Mouse (Mus musculus) cerebellum, postnatal 36 days (tissue): ENCODE results near the gene Arhgap42.
A peak's percentile ranks its signal among the peaks of the same experiment; 100 is the strongest.

Experiments used
- DNase-seq, 2 experiments: peaks; one replicate each; pipeline ENCODE4 v3.0.0; 2021 to 2022; ENCODE audit warnings: mixed read lengths in 2 of 2

Arhgap42 gene

DNA sequence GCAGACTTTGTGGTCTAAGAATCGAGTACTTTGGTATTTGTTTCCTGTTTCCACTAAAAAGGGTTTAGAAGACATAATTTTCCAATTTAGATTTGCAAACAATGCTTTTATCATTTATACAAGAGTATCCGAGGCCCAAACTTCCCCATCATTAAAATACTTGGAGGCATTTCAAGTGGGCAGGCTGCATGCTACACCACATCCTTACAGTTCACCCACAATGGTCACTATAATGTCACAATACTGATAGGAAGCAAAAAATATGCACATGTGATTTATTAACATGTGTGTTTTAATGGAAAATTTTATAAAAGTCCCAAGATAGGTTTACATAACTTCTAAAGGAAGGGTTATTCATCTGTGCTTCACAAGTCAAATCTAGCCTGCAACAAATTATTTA lies 242.4 kb downstream of the Arhgap42 start:
- DNase-seq, result no peak

DNA sequence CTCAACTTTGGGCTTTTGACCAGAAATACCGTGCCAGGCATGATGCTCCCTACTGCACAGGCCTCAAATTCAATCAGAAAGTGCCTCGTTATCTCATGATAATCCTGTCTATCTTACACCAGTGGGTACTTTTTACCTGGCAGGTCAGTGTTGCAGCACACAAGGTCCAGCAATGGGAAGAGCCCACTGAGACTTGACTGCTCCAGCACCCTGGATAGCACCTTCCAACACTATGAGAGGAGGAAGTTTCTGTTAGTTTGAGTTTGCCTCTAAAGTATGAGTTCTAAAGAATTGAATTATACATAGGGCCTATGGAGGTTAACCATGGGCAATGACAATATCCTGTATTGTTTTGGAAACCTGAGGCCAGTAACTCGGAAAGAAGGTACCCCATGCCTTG lies 256.6 kb downstream of the Arhgap42 start:
- no peak for DNase-seq

DNA sequence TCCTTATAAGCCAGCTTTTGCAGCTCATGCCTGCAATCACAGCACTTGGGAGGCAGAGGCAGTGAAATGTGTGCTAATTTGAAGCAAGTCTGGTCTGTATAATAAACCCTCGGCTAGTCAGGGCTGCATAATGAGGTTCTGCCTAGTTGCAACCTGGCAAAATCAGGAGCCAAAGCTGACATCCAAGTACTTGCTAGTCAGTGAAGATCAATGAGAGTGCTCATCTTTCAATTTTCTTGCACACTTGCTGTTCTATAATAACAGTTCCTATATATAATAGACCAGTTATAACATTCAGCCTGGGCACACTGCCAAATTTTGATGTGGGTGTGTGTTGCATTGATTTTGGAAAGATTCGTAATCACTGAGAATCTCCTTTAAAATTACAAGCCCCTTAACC lies 261.1 kb downstream of the Arhgap42 start:
- no peak for DNase-seq

DNA sequence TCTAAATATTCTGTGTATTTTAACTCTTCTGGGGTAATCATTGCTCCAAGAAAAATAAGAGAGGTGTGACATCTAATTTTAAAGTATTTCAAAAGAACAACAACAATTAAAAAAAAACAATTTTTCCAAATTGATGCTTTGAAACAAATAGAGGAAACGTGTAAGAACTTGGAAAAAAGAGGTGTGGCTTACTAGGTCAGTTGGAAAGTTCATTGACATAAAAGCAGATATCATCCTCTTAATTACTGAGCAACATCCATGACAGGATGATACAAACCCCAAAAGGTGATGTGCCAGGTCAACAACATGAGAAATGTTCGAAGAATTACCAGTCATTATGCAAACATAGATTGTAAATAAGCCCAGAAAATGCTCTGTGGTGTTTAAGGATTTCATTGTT lies 267.4 kb downstream of the Arhgap42 start, which contains the start of gene Gm16485:
Gene Gm16485, plus strand, starts transcription at position 301 of the 400 bp plus-strand sequence.
- DNase-seq, result no peak

DNA sequence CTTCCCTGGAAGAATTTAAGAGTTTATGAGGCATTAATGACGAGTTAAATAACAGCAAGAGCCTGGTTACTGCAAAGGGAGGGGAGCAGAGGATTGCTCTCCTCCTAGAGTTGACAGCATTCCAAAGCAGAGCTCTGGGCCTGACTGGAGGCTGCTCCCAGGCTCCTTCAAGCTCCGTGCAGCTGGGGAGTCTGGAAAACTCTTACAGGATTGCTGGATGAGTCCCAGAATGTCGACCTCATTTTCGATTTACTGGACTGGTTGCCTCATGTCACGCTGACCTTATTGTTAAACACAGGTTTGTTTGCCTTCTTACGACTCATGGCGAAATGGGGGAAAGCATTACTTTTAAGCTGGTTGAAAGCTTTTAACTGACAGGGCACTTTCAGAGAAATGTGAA lies 268.7 kb downstream of the Arhgap42 start:
- DNase-seq, result no peak

DNA sequence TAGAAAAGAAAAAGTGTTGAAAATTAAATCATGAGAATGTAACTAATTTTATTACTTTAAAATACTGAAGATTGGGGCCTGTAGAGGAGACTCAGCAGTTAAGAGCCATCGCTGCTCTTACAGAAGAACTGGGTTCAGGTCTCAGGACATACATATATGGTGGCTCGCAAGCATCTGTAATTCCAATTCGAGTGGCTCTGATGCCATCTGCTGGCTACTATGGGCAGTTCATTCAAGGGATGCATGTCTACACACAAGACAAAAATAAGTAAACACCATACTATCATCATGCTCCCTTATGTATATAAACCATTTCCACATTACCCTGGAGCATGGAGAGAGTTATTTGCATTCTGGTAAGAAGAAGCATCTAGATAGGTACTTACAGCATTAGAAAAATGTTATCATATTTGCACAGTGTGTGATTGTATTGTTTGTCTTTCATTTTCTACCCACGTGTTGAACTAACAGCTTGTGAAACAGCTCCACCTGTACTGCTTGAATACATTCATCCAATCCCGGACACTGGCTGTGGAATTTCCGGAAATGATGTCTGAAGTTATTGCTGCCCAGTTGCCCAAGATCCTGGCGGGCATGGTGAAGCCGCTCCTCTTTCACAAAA lies 274.3 kb downstream of the Arhgap42 start:
- peak; percentile 29 to 37 for DNase-seq

DNA sequence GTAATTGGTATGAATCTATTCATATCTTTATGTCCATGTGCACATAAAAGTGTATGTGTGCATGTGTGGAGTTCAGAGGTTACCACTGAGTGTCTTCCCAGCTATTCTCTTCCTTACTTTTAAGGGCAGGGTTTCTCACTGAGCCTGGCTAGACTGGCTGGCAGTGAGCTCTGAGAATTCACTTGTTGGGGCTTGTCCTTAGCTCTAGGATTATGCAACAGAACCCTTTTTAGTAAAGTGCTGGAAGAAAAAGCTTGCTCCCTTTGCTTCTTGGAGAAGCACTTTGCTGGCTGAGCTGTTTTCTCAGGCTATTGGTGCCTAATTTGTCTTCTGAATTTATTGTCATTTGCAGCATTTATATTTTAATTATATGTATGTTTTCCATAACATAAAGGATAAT lies 285.6 kb downstream of the Arhgap42 start:
- no peak for DNase-seq
